ENCODE assay signal across 10 mouse cellular contexts in the genomic region with DNA sequence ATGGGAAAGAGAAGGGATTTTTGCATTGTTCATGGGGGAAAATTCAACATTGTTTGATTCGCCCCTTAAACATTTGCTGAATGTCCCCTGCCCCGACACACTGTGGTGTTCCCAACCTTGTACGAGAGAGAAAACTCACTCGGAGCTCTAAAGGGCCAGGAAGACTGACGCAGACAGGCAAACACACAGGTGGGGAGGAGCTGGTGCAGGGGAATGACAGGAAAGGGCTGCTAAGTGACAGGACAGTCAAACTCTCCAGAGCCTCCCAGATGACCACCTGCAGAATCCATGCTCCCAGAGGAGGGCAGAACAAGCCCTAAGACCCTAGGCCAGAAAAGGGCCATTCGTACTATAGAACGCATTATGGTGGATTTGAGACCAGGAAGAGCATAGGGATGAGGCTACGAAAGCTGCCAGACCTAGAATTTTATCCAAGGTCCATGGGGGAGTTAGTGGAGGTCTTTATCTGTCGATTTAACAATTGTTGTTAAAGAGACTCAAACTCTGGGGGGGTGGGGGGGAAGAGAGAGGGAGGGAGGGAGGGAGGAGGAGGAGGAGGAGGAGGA.
DNase-seq lines count a peak whose midpoint lies in the region; ATAC-seq and TF ChIP-seq lines count a peak whose summit lies in the region.
"Had no signal": no experiment of that assay in that cellular context is flagged by ENCODE, and none has a peak within 500 bp of the region (broad histone marks: within the 10 kb centered on the region; RNA-seq: fewer than 3 reads in every experiment).

No protein-coding gene starts in this region.

- WGBS in lung, adult 2 months, result 29% methylated on average over 9 of the region's 9 CpGs
- WGBS in forebrain, embryonic 13.5 days, result 1% methylated on average over 9 of the region's 9 CpGs
- 10% methylated on average over 9 of the region's 9 CpGs for WGBS in liver, embryonic 11.5 days
- 17% methylated on average over 9 of the region's 9 CpGs for WGBS in stomach, embryonic 14.5 days

- peak; percentile 29; the same call in 1 of the 2 replicates for ATAC-seq in forebrain, embryonic 13.5 days
- ATAC-seq in liver, embryonic 11.5 days (replicated peaks; ENCODE audit: low FRiP score), result no peak
- ATAC-seq in stomach, embryonic 14.5 days (ENCODE audit: insufficient number of reproducible peaks, insufficient read depth, low FRiP score, low read depth), result no peak
- ATAC-seq: Patski had no signal

- H3K9me3 ChIP-seq in forebrain, embryonic 13.5 days (replicated peaks), result no peaks in the 10 kb centered on the region
- H3K9me3 ChIP-seq in liver, embryonic 11.5 days (ENCODE audit: control insufficient read depth, low read length), result no peaks in the 10 kb centered on the region
- H3K9me3 ChIP-seq in stomach, embryonic 14.5 days (ENCODE audit: control insufficient read depth, low read depth, low read length), result no peaks in the 10 kb centered on the region

- DNase-seq in lung, adult 2 months, result peak; percentile 13
- DNase-seq in lung, postnatal 25 days (ENCODE audit: low spot score), result no peak
- no peak for DNase-seq in liver, embryonic 11.5 days (ENCODE audit: low spot score)
- no peak for DNase-seq in adipocyte (ENCODE audit: low spot score)
- DNase-seq in left cerebral cortex, postnatal 25 days (ENCODE audit: low spot score in 2 of 2), result no peak
- no peak for DNase-seq in thymus, postnatal 25 days
- DNase-seq: thymus, postnatal 36 days had no signal

- H3K4me1 ChIP-seq in lung, adult 2 months (ENCODE audit: control insufficient read depth, insufficient read depth, low read length), result peaks cover 10% of the 10 kb centered on the region
- H3K4me1 ChIP-seq in forebrain, embryonic 13.5 days, result peaks cover 63% of the 10 kb centered on the region
- H3K4me1 ChIP-seq in liver, embryonic 11.5 days (replicated peaks; ENCODE audit: control insufficient read depth, insufficient read depth, low read length), result no peaks in the 10 kb centered on the region
- 0 out of 2 replicates have a peak, but pooled peaks cover 4% of the 10 kb centered on the region for H3K4me1 ChIP-seq in stomach, embryonic 14.5 days (ENCODE audit: control insufficient read depth, insufficient read depth, low read length)

- intact Hi-C loops in left cerebral cortex, postnatal 25 days (cut with DNase I), result loop anchor here (10.0 kb wide), 1 partner anchor 431 kb away; no protein-coding TSS in a partner anchor

- H3K4me2 ChIP-seq in forebrain, embryonic 13.5 days, result peak overlapping the region; percentile 63
- H3K4me2 ChIP-seq in liver, embryonic 11.5 days, result peak overlapping the region; percentile 52
- H3K4me2 ChIP-seq in stomach, embryonic 14.5 days (replicated peaks; ENCODE audit: low read depth, low read length), result peak overlapping the region; percentile 82

- TF ChIP-seq POLR2A in lung, adult 2 months (IDR thresholded peaks at IDR 0.05; ENCODE audit: borderline replicate concordance, extremely low read depth, low read depth, low read length), result no peak

- H3K4me3 ChIP-seq in lung, adult 2 months (replicated peaks; ENCODE audit: extremely low read depth, low read depth, low read length), result peak overlapping the region; percentile 6
- peak overlapping the region; percentile 29 for H3K4me3 ChIP-seq in forebrain, embryonic 13.5 days
- no peak overlapping the region for H3K4me3 ChIP-seq in liver, embryonic 11.5 days (ENCODE audit: low read depth, low read length)
- H3K4me3 ChIP-seq in stomach, embryonic 14.5 days (ENCODE audit: low read depth, low read length), result peak overlapping the region; percentile 12

- H3K9ac ChIP-seq in forebrain, embryonic 13.5 days, result peak overlapping the region; percentile 62
- no peak overlapping the region for H3K9ac ChIP-seq in liver, embryonic 11.5 days (ENCODE audit: low read depth, low read length)
- H3K9ac ChIP-seq in stomach, embryonic 14.5 days (replicated peaks; ENCODE audit: low read depth, low read length), result no peak overlapping the region

- TF ChIP-seq CTCF in lung, adult 2 months (IDR thresholded peaks at IDR 0.05; ENCODE audit: insufficient read depth, low read length), result no peak

- H3K27me3 ChIP-seq in forebrain, embryonic 13.5 days, result no peaks in the 10 kb centered on the region
- no peaks in the 10 kb centered on the region; the same call in 1 of the 2 replicates for H3K27me3 ChIP-seq in liver, embryonic 11.5 days (replicated peaks; ENCODE audit: control insufficient read depth, insufficient read depth, low read length)
- no peaks in the 10 kb centered on the region for H3K27me3 ChIP-seq in stomach, embryonic 14.5 days (ENCODE audit: control insufficient read depth, insufficient read depth, low read length)
- H3K27me3 ChIP-seq: Patski had no signal

- peak overlapping the region; percentile 94 for H3K27ac ChIP-seq in forebrain, embryonic 13.5 days
- no peak overlapping the region for H3K27ac ChIP-seq in liver, embryonic 11.5 days (ENCODE audit: low read depth, low read length)
- no peak overlapping the region for H3K27ac ChIP-seq in stomach, embryonic 14.5 days (ENCODE audit: low read length)

- H3K36me3 ChIP-seq in forebrain, embryonic 13.5 days (ENCODE audit: poor library complexity, severe bottlenecking), result no peaks in the 10 kb centered on the region
- no peaks in the 10 kb centered on the region for H3K36me3 ChIP-seq in liver, embryonic 11.5 days (ENCODE audit: control insufficient read depth, insufficient read depth, low read length)
- H3K36me3 ChIP-seq in stomach, embryonic 14.5 days (ENCODE audit: control insufficient read depth, insufficient read depth, low read length), result no peaks in the 10 kb centered on the region
